Mouse (Mus musculus): ENCODE results near the gene Adarb1.

DNA sequence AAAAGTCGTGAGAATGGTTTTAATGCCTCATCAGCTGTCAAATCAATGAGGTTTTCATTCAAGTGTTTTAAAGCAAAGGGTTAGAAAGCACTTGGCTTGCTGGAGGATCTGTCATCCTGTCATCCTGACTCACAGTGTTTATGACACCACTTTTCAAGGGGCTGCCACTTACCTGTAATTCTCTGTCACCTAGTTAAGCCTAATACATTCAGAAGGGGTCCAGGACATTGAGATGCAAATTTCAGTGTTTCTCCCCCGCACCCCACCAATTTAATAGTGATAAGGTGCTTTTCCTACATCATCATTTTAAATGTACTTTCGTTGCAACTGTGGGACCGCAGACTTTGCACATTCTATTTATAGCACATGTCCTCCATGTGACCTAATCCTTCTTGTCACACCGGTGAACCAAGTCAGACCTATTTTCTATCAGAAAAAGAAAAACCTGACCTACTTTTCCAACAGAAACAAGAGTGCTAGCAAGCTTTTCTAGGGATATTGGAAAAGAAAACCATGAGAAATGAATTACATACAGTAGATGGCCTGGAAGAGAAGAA, 129.4 kb downstream of the Adarb1 start:
- no peak for TF ChIP-seq CTCF (IDR thresholded peaks at IDR 0.05; ENCODE audit: borderline replicate concordance, insufficient read depth, low read depth, low read length)
- TF ChIP-seq POLR2A (IDR thresholded peaks at IDR 0.05; ENCODE audit: borderline replicate concordance, insufficient read depth, low read length): no peak
